Mouse (Mus musculus) megakaryocyte, embryonic 14.5 days (primary cell): ENCODE measurements around the gene Sh3d19. TPM values are rescaled to one million over a fixed set of nuclear protein-coding genes. Genes with fewer than 3 reads are reported as not detected.

Experiments
- H3K27me3 ChIP-seq: replicated peaks from 2 replicates; pipeline ENCODE3; 2012; ENCODE audit warnings: inconsistent platforms
- H3K36me3 ChIP-seq: replicated peaks from 2 replicates; pipeline ENCODE3; 2012; ENCODE audit warnings: low read length, inconsistent platforms, mixed read lengths
- H3K4me1 ChIP-seq: 2 replicates; pipeline ENCODE4 v1.6.1; 2012; ENCODE audit warnings: inconsistent platforms
- H3K4me3 ChIP-seq: replicated peaks from 2 replicates; pipeline ENCODE3; 2012; ENCODE audit warnings: moderate library complexity, mild to moderate bottlenecking, inconsistent platforms
- H3K9me3 ChIP-seq: 2 replicates; pipeline ENCODE4 v1.6.1; 2012; ENCODE audit warnings: inconsistent platforms
- FLI1 ChIP-seq: IDR thresholded peaks from 2 replicates; pipeline ENCODE4 v1.6.1; 2012; ENCODE audit warnings: low read length, inconsistent platforms, mixed read lengths
- GATA1 ChIP-seq: IDR thresholded peaks from 3 replicates; pipeline ENCODE4 v1.6.1; 2012; ENCODE audit warnings: mixed read lengths, low read length, inconsistent platforms, borderline replicate concordance
- polyA plus RNA-seq: library from polyadenylated mRNA; stranded (reverse); fragments of >175 nt; gene quantifications from 2 replicates; pipeline ENCODE4 v1.2.3, GENCODE M21; 2012; ENCODE audit warnings: low replicate concordance; ENCODE audit not compliant: insufficient read depth

Sh3d19 gene
- 0.44 TPM in 1 of 2 replicates, not detected in the other for polyA plus RNA-seq

GRCm38 (mm10) chr3:85970742-85971598 lies at the start of gene Sh3d19:
TSS of gene Sh3d19 (plus strand) at chr3:85971109.
- Histone ChIP-seq H3K27me3 (peaks cover 37% of the 10 kb centered on the region), H3K4me3 (peak within 1 kb of the TSS; percentile 92), H3K4me1 (peaks cover 14% of the 10 kb centered on the region), H3K36me3 (no peaks in the 10 kb centered on the region), H3K9me3 (no peaks in the 10 kb centered on the region)
- no peak for TF ChIP-seq GATA1
- TF ChIP-seq FLI1, result no peak

- TF ChIP-seq FLI1, result no peak
- TF ChIP-seq GATA1, result no peak
- Histone ChIP-seq H3K36me3 (no peaks in the 10 kb centered on the region), H3K4me1 (peaks cover 3% of the 10 kb centered on the region; the same call in 1 of the 2 replicates), H3K4me3 (no peak overlapping the region), H3K27me3 (peaks cover 39% of the 10 kb centered on the region), H3K9me3 (no peaks in the 10 kb centered on the region)
These were observed 48.6 kb upstream of the Sh3d19 start for GRCm38 (mm10) chr3:85922331-85922730.

GRCm38 (mm10) chr3:85923343-85923742 lies 47.6 kb upstream of the Sh3d19 start:
- TF ChIP-seq FLI1 (no peak), GATA1 (no peak)
- no peaks in the 10 kb centered on the region for H3K36me3 ChIP-seq
- H3K4me3 ChIP-seq, result no peak overlapping the region
- H3K4me1 ChIP-seq, result peaks cover 3% of the 10 kb centered on the region; the same call in 1 of the 2 replicates
- H3K9me3 ChIP-seq, result no peaks in the 10 kb centered on the region
- peaks cover 41% of the 10 kb centered on the region for H3K27me3 ChIP-seq

DNA sequence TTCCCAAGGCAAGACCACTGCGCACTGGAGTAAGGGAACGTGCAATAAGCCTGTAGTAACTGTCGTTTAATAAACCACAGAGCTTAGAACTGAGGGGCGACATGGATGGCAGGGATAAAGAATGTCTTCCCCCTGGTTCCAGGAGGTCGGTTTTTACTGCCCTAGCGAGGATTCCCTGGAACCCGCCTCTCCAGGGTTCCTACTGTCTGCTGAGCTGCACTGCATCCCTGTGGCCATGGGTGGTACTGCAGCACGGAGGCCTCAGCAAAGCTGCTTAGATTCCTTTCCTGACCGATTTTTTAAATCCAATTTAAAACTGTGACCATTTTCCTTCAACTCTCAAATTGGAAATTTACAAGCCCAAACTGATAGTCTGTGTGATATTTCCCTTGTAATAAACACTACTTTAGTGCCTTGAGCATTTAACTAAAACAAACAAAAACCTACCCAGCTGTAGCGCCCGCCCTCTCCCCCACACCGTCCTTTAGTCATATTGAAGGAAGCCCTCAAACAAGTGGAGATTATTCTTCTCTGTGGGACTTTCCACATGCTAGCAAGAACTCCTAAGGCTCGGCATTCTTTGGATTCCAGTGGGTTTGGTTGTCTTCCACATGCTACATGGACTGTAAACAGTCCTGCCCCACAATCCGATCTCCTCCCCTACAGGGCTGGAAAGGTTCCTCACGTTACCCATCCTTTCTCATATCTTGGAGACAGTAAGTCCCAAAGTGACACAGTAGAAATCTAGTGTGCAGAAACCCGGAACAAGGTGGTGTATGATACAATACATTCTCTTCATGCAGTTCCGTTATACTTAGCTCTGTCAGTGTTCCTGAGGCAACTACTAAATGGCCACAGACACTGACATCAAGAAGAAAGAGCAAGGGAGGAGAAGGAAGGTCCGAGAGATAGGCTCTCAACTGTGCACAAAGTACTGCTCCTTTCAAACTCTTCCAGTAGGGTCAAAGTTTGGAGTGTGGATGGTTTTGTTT lies 46.7 kb upstream of the Sh3d19 start:
- H3K36me3 ChIP-seq, result no peaks in the 10 kb centered on the region
- no peak overlapping the region for H3K4me3 ChIP-seq
- no peaks in the 10 kb centered on the region for H3K9me3 ChIP-seq
- peaks cover 3% of the 10 kb centered on the region; the same call in 1 of the 2 replicates for H3K4me1 ChIP-seq
- H3K27me3 ChIP-seq, result peaks cover 37% of the 10 kb centered on the region
- no peak for TF ChIP-seq GATA1
- TF ChIP-seq FLI1, result no peak

GRCm38 (mm10) chr3:85927296-85927695 lies 43.6 kb upstream of the Sh3d19 start:
- TF ChIP-seq FLI1, result no peak
- no peak for TF ChIP-seq GATA1
- H3K36me3 ChIP-seq, result no peaks in the 10 kb centered on the region
- H3K9me3 ChIP-seq, result no peaks in the 10 kb centered on the region
- H3K27me3 ChIP-seq, result peaks cover 52% of the 10 kb centered on the region
- H3K4me1 ChIP-seq, result peaks cover 3% of the 10 kb centered on the region; the same call in 1 of the 2 replicates
- no peak overlapping the region for H3K4me3 ChIP-seq

GRCm38 (mm10) chr3:85928140-85928611 lies 42.7 kb upstream of the Sh3d19 start:
- TF ChIP-seq GATA1 (no peak), FLI1 (no peak)
- Histone ChIP-seq H3K4me1 (peaks cover 3% of the 10 kb centered on the region; the same call in 1 of the 2 replicates), H3K9me3 (no peaks in the 10 kb centered on the region), H3K4me3 (no peak overlapping the region), H3K27me3 (peaks cover 52% of the 10 kb centered on the region), H3K36me3 (no peaks in the 10 kb centered on the region)

DNA sequence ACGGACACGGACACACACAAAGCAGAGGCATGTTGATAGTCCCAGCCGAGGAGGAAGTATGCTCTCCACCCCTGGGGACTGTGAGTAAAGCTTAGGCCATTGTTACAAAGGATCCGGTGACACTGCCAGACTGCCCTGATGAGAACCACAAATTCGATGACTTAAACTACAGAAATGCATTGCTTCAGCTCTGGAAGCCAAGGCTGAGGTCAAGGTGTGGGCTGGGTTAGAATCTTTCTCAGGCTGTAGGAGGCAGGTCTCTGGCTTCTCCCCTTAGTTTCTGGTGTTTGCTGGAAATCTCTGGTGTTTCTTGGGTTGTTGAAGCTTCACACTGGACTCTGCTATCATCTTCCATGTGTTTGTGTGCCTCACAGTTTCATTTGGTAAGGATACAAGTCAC lies 41.2 kb upstream of the Sh3d19 start:
- TF ChIP-seq FLI1 (no peak), GATA1 (no peak)

GRCm38 (mm10) chr3:85930671-85931255 lies 40.1 kb upstream of the Sh3d19 start:
- Histone ChIP-seq H3K4me1 (no peaks in the 10 kb centered on the region), H3K9me3 (no peaks in the 10 kb centered on the region), H3K36me3 (no peaks in the 10 kb centered on the region), H3K27me3 (peaks cover 43% of the 10 kb centered on the region), H3K4me3 (no peak overlapping the region)
- no peak for TF ChIP-seq GATA1
- TF ChIP-seq FLI1, result no peak

More for the DNA sequence above, 41.2 kb upstream of the Sh3d19 start:
- no peaks in the 10 kb centered on the region for H3K36me3 ChIP-seq
- no peak overlapping the region for H3K4me3 ChIP-seq
- peaks cover 48% of the 10 kb centered on the region for H3K27me3 ChIP-seq
- no peaks in the 10 kb centered on the region for H3K9me3 ChIP-seq
- H3K4me1 ChIP-seq, result no peaks in the 10 kb centered on the region

GRCm38 (mm10) chr3:85931859-85932258 lies 39.0 kb upstream of the Sh3d19 start:
- TF ChIP-seq GATA1 (no peak), FLI1 (no peak)
- Histone ChIP-seq H3K4me1 (no peaks in the 10 kb centered on the region), H3K4me3 (no peak overlapping the region), H3K36me3 (no peaks in the 10 kb centered on the region), H3K27me3 (peaks cover 35% of the 10 kb centered on the region), H3K9me3 (peaks cover 6% of the 10 kb centered on the region)
